22 mouse cellular contexts compared by ENCODE assay signal in genomic region chr2:35673181-35673580, GRCm38 (mm10).
DNase-seq lines count a peak whose midpoint lies in the region; ATAC-seq and TF ChIP-seq lines count a peak whose summit lies in the region.
"Had no signal": no experiment of that assay in that cellular context is flagged by ENCODE, and none has a peak within 500 bp of the region (broad histone marks: within the 10 kb centered on the region; RNA-seq: fewer than 3 reads in every experiment).

No protein-coding gene starts in this region.

- no peak overlapping the region for H3K4me2 ChIP-seq in forebrain, embryonic 12.5 days
- H3K4me2 ChIP-seq in lung, postnatal 0 days (replicated peaks; ENCODE audit: low read depth, low read length): no peak overlapping the region
- H3K4me2 ChIP-seq: embryonic facial prominence, embryonic 15.5 days; hindbrain, embryonic 14.5 days; liver, embryonic 11.5 days; midbrain, embryonic 15.5 days had no signal

- H3K9ac ChIP-seq in forebrain, embryonic 12.5 days: no peak overlapping the region
- no peak overlapping the region for H3K9ac ChIP-seq in lung, postnatal 0 days (replicated peaks; ENCODE audit: low read depth)
- H3K9ac ChIP-seq: embryonic facial prominence, embryonic 15.5 days; hindbrain, embryonic 14.5 days; liver, postnatal 0 days; midbrain, embryonic 15.5 days had no signal

- ATAC-seq in forebrain, embryonic 12.5 days (ENCODE audit: low FRiP score): no peak
- ATAC-seq in lung, postnatal 0 days: no peak
- ATAC-seq: forebrain, embryonic 16.5 days; inflammation-experienced regulatory T-cells, adult 6 months; liver, postnatal 0 days; midbrain, embryonic 15.5 days had no signal

- no peak for TF ChIP-seq POLR2A in cortical plate, adult 2 months (IDR thresholded peaks at IDR 0.05; ENCODE audit: extremely low read depth, insufficient read depth, low read length)

- no peak for TF ChIP-seq CTCF in layer of hippocampus, adult 2 months (conservative IDR thresholded peaks at IDR 0.05)
- TF ChIP-seq CTCF in lung, postnatal 0 days (IDR thresholded peaks at IDR 0.05): no peak
- TF ChIP-seq CTCF in cortical plate, adult 2 months (IDR thresholded peaks at IDR 0.05; ENCODE audit: extremely low read depth, insufficient read depth, low read length): no peak

- peaks cover 94% of the 10 kb centered on the region for H3K4me1 ChIP-seq in forebrain, embryonic 12.5 days
- peaks cover 87% of the 10 kb centered on the region for H3K4me1 ChIP-seq in forebrain, embryonic 10.5 days
- H3K4me1 ChIP-seq in lung, postnatal 0 days (ENCODE audit: insufficient read depth, low read depth, low read length): peaks cover 70% of the 10 kb centered on the region
- H3K4me1 ChIP-seq in cortical plate, adult 2 months (ENCODE audit: control insufficient read depth, insufficient read depth, low read length): peaks cover 36% of the 10 kb centered on the region

- H3K4me3 ChIP-seq in forebrain, embryonic 12.5 days (replicated peaks): no peak overlapping the region
- H3K4me3 ChIP-seq in forebrain, embryonic 10.5 days: no peak overlapping the region
- H3K4me3 ChIP-seq in layer of hippocampus, adult 2 months: no peak overlapping the region
- no peak overlapping the region for H3K4me3 ChIP-seq in lung, postnatal 0 days (ENCODE audit: low read depth, low read length)
- no peak overlapping the region for H3K4me3 ChIP-seq in cortical plate, adult 2 months (ENCODE audit: insufficient read depth, low read length)
- H3K4me3 ChIP-seq: embryonic facial prominence, embryonic 15.5 days; midbrain, embryonic 15.5 days had no signal

- H3K27me3 ChIP-seq in forebrain, embryonic 12.5 days: no peaks in the 10 kb centered on the region
- no peaks in the 10 kb centered on the region for H3K27me3 ChIP-seq in forebrain, embryonic 10.5 days (ENCODE audit: poor library complexity, severe bottlenecking)
- H3K27me3 ChIP-seq in lung, postnatal 0 days (replicated peaks; ENCODE audit: insufficient read depth, low read length): no peaks in the 10 kb centered on the region
- H3K27me3 ChIP-seq: embryonic facial prominence, embryonic 15.5 days; midbrain, embryonic 15.5 days had no signal

- H3K9me3 ChIP-seq in forebrain, embryonic 12.5 days: no peaks in the 10 kb centered on the region
- no peaks in the 10 kb centered on the region for H3K9me3 ChIP-seq in forebrain, embryonic 10.5 days
- H3K9me3 ChIP-seq in lung, postnatal 0 days (ENCODE audit: low read length): no peaks in the 10 kb centered on the region
- H3K9me3 ChIP-seq: embryonic facial prominence, embryonic 15.5 days; midbrain, embryonic 15.5 days had no signal

- H3K36me3 ChIP-seq in forebrain, embryonic 12.5 days (replicated peaks): peaks cover 3% of the 10 kb centered on the region; the same call in 1 of the 2 replicates
- peaks cover 24% of the 10 kb centered on the region for H3K36me3 ChIP-seq in forebrain, embryonic 10.5 days (replicated peaks)
- H3K36me3 ChIP-seq in lung, postnatal 0 days (ENCODE audit: insufficient read depth, low read length): no peaks in the 10 kb centered on the region
- H3K36me3 ChIP-seq: embryonic facial prominence, embryonic 15.5 days; midbrain, embryonic 15.5 days had no signal

- TF ChIP-seq EP300 in lung, postnatal 0 days (IDR thresholded peaks at IDR 0.05): no peak

- DNase-seq in forebrain, embryonic 10.5 days (ENCODE audit: extremely low spot score, low spot score): no peak
- DNase-seq in layer of hippocampus, adult 2 months (ENCODE audit: low spot score in 2 of 2): peak in 1 of 2 experiments; percentile 44
- DNase-seq in layer of hippocampus, adult 11-12 months (ENCODE audit: low spot score): no peak
- DNase-seq in lung, postnatal 0 days (ENCODE audit: low spot score): no peak
- no peak for DNase-seq in lung, postnatal 10 days
- DNase-seq in spleen, postnatal 10 days (ENCODE audit: low spot score in 2 of 2): no peak
- DNase-seq: cerebellum, adult 2 months; cerebellum, postnatal 25 days; embryo, embryonic 11 days; heart, postnatal 4 days; kidney, adult 8-10 months; kidney, postnatal 10 days; liver, postnatal 0 days; lung, postnatal 14 days had no signal

- H3K27ac ChIP-seq in forebrain, embryonic 12.5 days: peak overlapping the region; percentile 36; the same call in 1 of the 2 replicates
- no peak overlapping the region for H3K27ac ChIP-seq in forebrain, embryonic 10.5 days
- H3K27ac ChIP-seq in layer of hippocampus, adult 2 months: peak overlapping the region; percentile 68; the same call in 1 of the 2 replicates
- peak overlapping the region; percentile 81 for H3K27ac ChIP-seq in lung, postnatal 0 days (ENCODE audit: low read length)
- peak overlapping the region; percentile 64; the same call in 1 of the 2 replicates for H3K27ac ChIP-seq in cortical plate, adult 2 months (ENCODE audit: insufficient read depth, low read length)
- H3K27ac ChIP-seq: hindbrain, embryonic 14.5 days; midbrain, embryonic 15.5 days had no signal

- 84% methylated on average over 3 of the region's 3 CpGs for WGBS in forebrain, embryonic 12.5 days
- WGBS in forebrain, embryonic 10.5 days: 87% methylated on average over 3 of the region's 3 CpGs
- WGBS in lung, postnatal 0 days: 75% methylated on average over 3 of the region's 3 CpGs
